Mouse (Mus musculus): Measurements from ENCODE around the gene Keap1.

- TF ChIP-seq MAFK (IDR thresholded peaks at IDR 0.05; ENCODE audit: insufficient read depth, low read depth, low read length) = no peak
- no peak for TF ChIP-seq HCFC1 (IDR thresholded peaks at IDR 0.05; ENCODE audit: borderline replicate concordance, insufficient read depth, low read length)
- no peak for TF ChIP-seq CHD2 (IDR thresholded peaks at IDR 0.05; ENCODE audit: low read depth, low read length)
- TF ChIP-seq ZC3H11A (IDR thresholded peaks at IDR 0.05; ENCODE audit: borderline replicate concordance, low read depth, low read length) = no peak
These were observed 49.3 kb downstream of the Keap1 start for GRCm38 (mm10) chr9:21189905-21190304.

All from ES-E14 (cell line).